Mouse (Mus musculus): ENCODE results near the gene 4930550C14Rik. TPM values are rescaled to one million over a fixed set of nuclear protein-coding genes. Genes with fewer than 3 reads are reported as not detected.

The 4930550C14Rik gene
- polyA plus RNA-seq (2015; fragmentation: Nextera tagmentation; extraction: Ambion mirVana), result 0.18 and 0.44 TPM in 2 replicates

GRCm38 (mm10) chr9:53402291-53402711 is at the start of gene 4930550C14Rik:
4930550C14Rik (plus strand) TSS chr9:53402325.
- peak; percentile 47; the same call in 1 of the 2 replicates for ATAC-seq (ENCODE audit: low read depth)
- Histone ChIP-seq H3K36me3 (no peaks in the 10 kb centered on the region), H3K27ac (replicated peaks) (peak within 1 kb of the TSS; percentile 71), H3K9me3 (no peaks in the 10 kb centered on the region), H3K27me3 (no peaks in the 10 kb centered on the region), H3K4me1 (replicated peaks) (peaks cover 31% of the 10 kb centered on the region), H3K4me3 (peak within 1 kb of the TSS; percentile 10; the same call in 1 of the 2 replicates), H3K4me2 (peak within 1 kb of the TSS; percentile 49), H3K9ac (peak within 1 kb of the TSS; percentile 34; the same call in 1 of the 2 replicates)
- 5% methylated on average over 11 of the region's 11 CpGs for WGBS

GRCm38 (mm10) chr9:53353161-53353560 is 49.0 kb upstream of the 4930550C14Rik start:
- no peak overlapping the region for H3K4me2 ChIP-seq
- ATAC-seq (ENCODE audit: low read depth), result no peak
- 0 out of 2 replicates have a peak, but pooled peaks cover 8% of the 10 kb centered on the region for H3K9me3 ChIP-seq

GRCm38 (mm10) chr9:53356219-53357155 is 45.6 kb upstream of the 4930550C14Rik start:
- H3K27me3 ChIP-seq, result no peaks in the 10 kb centered on the region

More at GRCm38 (mm10) chr9:53353161-53353560, 49.0 kb upstream of the 4930550C14Rik start:
- Histone ChIP-seq H3K36me3 (no peaks in the 10 kb centered on the region), H3K27ac (replicated peaks) (no peak overlapping the region), H3K4me3 (no peak overlapping the region), H3K9ac (no peak overlapping the region), H3K27me3 (no peaks in the 10 kb centered on the region), H3K4me1 (replicated peaks) (no peaks in the 10 kb centered on the region)
- 89% methylated on average over 5 of the region's 5 CpGs for WGBS

GRCm38 (mm10) chr9:53371339-53371738 is 30.8 kb upstream of the 4930550C14Rik start:
- Histone ChIP-seq H3K4me1 (replicated peaks) (no peaks in the 10 kb centered on the region), H3K4me3 (no peak overlapping the region), H3K9me3 (no peaks in the 10 kb centered on the region), H3K36me3 (no peaks in the 10 kb centered on the region), H3K9ac (no peak overlapping the region), H3K27ac (replicated peaks) (no peak overlapping the region), H3K27me3 (no peaks in the 10 kb centered on the region), H3K4me2 (no peak overlapping the region)
- ATAC-seq (ENCODE audit: low read depth), result no peak
- WGBS, result 82% methylated on average over 3 of the region's 3 CpGs

More at GRCm38 (mm10) chr9:53356219-53357155, 45.6 kb upstream of the 4930550C14Rik start:
- H3K4me1 ChIP-seq (replicated peaks), result no peaks in the 10 kb centered on the region
- ATAC-seq (ENCODE audit: low read depth), result no peak
- no peaks in the 10 kb centered on the region for H3K36me3 ChIP-seq
- H3K4me3 ChIP-seq, result no peak overlapping the region
- WGBS, result 71% methylated on average over 14 of the region's 14 CpGs
- no peaks in the 10 kb centered on the region for H3K9me3 ChIP-seq
- H3K27ac ChIP-seq (replicated peaks), result no peak overlapping the region
- no peak overlapping the region for H3K4me2 ChIP-seq
- H3K9ac ChIP-seq, result no peak overlapping the region

- Histone ChIP-seq H3K27me3 (no peaks in the 10 kb centered on the region), H3K4me3 (no peak overlapping the region), H3K9ac (no peak overlapping the region), H3K9me3 (no peaks in the 10 kb centered on the region), H3K4me2 (no peak overlapping the region), H3K27ac (replicated peaks) (no peak overlapping the region), H3K4me1 (replicated peaks) (no peaks in the 10 kb centered on the region), H3K36me3 (no peaks in the 10 kb centered on the region)
- ATAC-seq (ENCODE audit: low read depth), result no peak
- WGBS, result 84% methylated on average over 4 of the region's 4 CpGs
Observed at GRCm38 (mm10) chr9:53375907-53376306, 26.2 kb upstream of the 4930550C14Rik start.

GRCm38 (mm10) chr9:53376820-53377219 is 25.3 kb upstream of the 4930550C14Rik start:
- ATAC-seq (ENCODE audit: low read depth), result no peak
- Histone ChIP-seq H3K4me1 (replicated peaks) (no peaks in the 10 kb centered on the region), H3K27ac (replicated peaks) (no peak overlapping the region), H3K36me3 (no peaks in the 10 kb centered on the region), H3K9me3 (no peaks in the 10 kb centered on the region), H3K27me3 (no peaks in the 10 kb centered on the region), H3K4me3 (no peak overlapping the region), H3K9ac (no peak overlapping the region), H3K4me2 (no peak overlapping the region)
- WGBS, result 88% methylated on average over 13 of the region's 13 CpGs

- Histone ChIP-seq H3K9me3 (no peaks in the 10 kb centered on the region), H3K4me2 (no peak overlapping the region), H3K27me3 (no peaks in the 10 kb centered on the region), H3K9ac (no peak overlapping the region), H3K4me1 (replicated peaks) (no peaks in the 10 kb centered on the region), H3K27ac (replicated peaks) (no peak overlapping the region), H3K36me3 (no peaks in the 10 kb centered on the region), H3K4me3 (no peak overlapping the region)
- no peak for ATAC-seq (ENCODE audit: low read depth)
- 73% methylated on average over 5 of the region's 5 CpGs for WGBS
Observed at GRCm38 (mm10) chr9:53377597-53377996, 24.5 kb upstream of the 4930550C14Rik start.

GRCm38 (mm10) chr9:53378171-53378570 is 24.0 kb upstream of the 4930550C14Rik start:
- Histone ChIP-seq H3K4me3 (no peak overlapping the region), H3K36me3 (no peaks in the 10 kb centered on the region), H3K27me3 (no peaks in the 10 kb centered on the region), H3K9ac (no peak overlapping the region), H3K27ac (replicated peaks) (no peak overlapping the region), H3K9me3 (no peaks in the 10 kb centered on the region), H3K4me1 (replicated peaks) (no peaks in the 10 kb centered on the region), H3K4me2 (no peak overlapping the region)
- WGBS, result 86% methylated on average over 3 of the region's 3 CpGs
- no peak for ATAC-seq (ENCODE audit: low read depth)

- no peak for ATAC-seq (ENCODE audit: low read depth)
- whole genome bisulfite sequencing, result 88% methylated on average over 2 of the region's 2 CpGs
Observed at GRCm38 (mm10) chr9:53380595-53380994, 21.5 kb upstream of the 4930550C14Rik start.

GRCm38 (mm10) chr9:53381113-53381615 is 21.0 kb upstream of the 4930550C14Rik start:
- 86% methylated on average over 5 of the region's 5 CpGs for WGBS
- no peaks in the 10 kb centered on the region for H3K9me3 ChIP-seq
- H3K27me3 ChIP-seq, result no peaks in the 10 kb centered on the region
- H3K4me3 ChIP-seq, result no peak overlapping the region
- no peak for ATAC-seq (ENCODE audit: low read depth)
- H3K4me2 ChIP-seq, result no peak overlapping the region
- no peaks in the 10 kb centered on the region for H3K36me3 ChIP-seq
- H3K4me1 ChIP-seq (replicated peaks), result peaks cover 7% of the 10 kb centered on the region
- no peak overlapping the region for H3K9ac ChIP-seq
- H3K27ac ChIP-seq (replicated peaks), result no peak overlapping the region

More at GRCm38 (mm10) chr9:53380595-53380994, 21.5 kb upstream of the 4930550C14Rik start:
- H3K4me3 ChIP-seq, result no peak overlapping the region
- no peaks in the 10 kb centered on the region for H3K27me3 ChIP-seq
- no peaks in the 10 kb centered on the region for H3K9me3 ChIP-seq
- H3K9ac ChIP-seq, result no peak overlapping the region
- no peaks in the 10 kb centered on the region for H3K36me3 ChIP-seq
- H3K4me2 ChIP-seq, result no peak overlapping the region
- H3K27ac ChIP-seq (replicated peaks), result no peak overlapping the region
- peaks cover 7% of the 10 kb centered on the region for H3K4me1 ChIP-seq (replicated peaks)

GRCm38 (mm10) chr9:53383951-53384866 is 17.9 kb upstream of the 4930550C14Rik start, which contains the start of gene Kdelc2:
Kdelc2 (plus strand) TSS chr9:53384025.
- under 1% methylated on average over 74 of the region's 75 CpGs for WGBS
- peaks cover 7% of the 10 kb centered on the region for H3K4me1 ChIP-seq (replicated peaks)
- H3K4me3 ChIP-seq, result peak within 1 kb of the TSS; percentile 66
- H3K27ac ChIP-seq (replicated peaks), result peak within 1 kb of the TSS; percentile 84
- ATAC-seq (ENCODE audit: low read depth), result peak; percentile 97
- peak within 1 kb of the TSS; percentile 86 for H3K4me2 ChIP-seq
- no peaks in the 10 kb centered on the region for H3K36me3 ChIP-seq
- H3K9ac ChIP-seq, result peak within 1 kb of the TSS; percentile 84
- no peaks in the 10 kb centered on the region for H3K9me3 ChIP-seq
- no peaks in the 10 kb centered on the region for H3K27me3 ChIP-seq
